Comparison of ENCODE assay signal across 8 mouse cellular contexts in genomic region chr1:38988357-38988756, GRCm38 (mm10). TPM values are rescaled to one million over a fixed set of nuclear protein-coding genes. Genes with fewer than 3 reads are reported as not detected.
A peak's percentile ranks its signal among the peaks of the same experiment; 100 is the strongest.
DNase-seq lines count a peak whose midpoint lies in the region; ATAC-seq and TF ChIP-seq lines count a peak whose summit lies in the region.
"Had no signal": no experiment of that assay in that cellular context is flagged by ENCODE, and none has a peak within 500 bp of the region (broad histone marks: within the 10 kb centered on the region; RNA-seq: fewer than 3 reads in every experiment).

No protein-coding gene starts in this region.

- H3K27me3 ChIP-seq in lung, postnatal 0 days (replicated peaks; ENCODE audit: insufficient read depth, low read length), result no peaks in the 10 kb centered on the region
- no peaks in the 10 kb centered on the region for H3K27me3 ChIP-seq in forebrain, embryonic 11.5 days (ENCODE audit: control insufficient read depth, insufficient read depth, low read length)
- no peaks in the 10 kb centered on the region for H3K27me3 ChIP-seq in liver, embryonic 11.5 days (replicated peaks; ENCODE audit: control insufficient read depth, insufficient read depth, low read length)
- no peaks in the 10 kb centered on the region for H3K27me3 ChIP-seq in stomach, embryonic 16.5 days (ENCODE audit: control insufficient read depth, insufficient read depth, low read length)

- H3K4me2 ChIP-seq in lung, postnatal 0 days (replicated peaks; ENCODE audit: low read depth, low read length), result peak overlapping the region; percentile 61
- peak overlapping the region; percentile 67 for H3K4me2 ChIP-seq in forebrain, embryonic 11.5 days (ENCODE audit: low read depth, low read length, severe bottlenecking)
- H3K4me2 ChIP-seq in liver, embryonic 11.5 days, result peak overlapping the region; percentile 84
- peak overlapping the region; percentile 96 for H3K4me2 ChIP-seq in stomach, embryonic 16.5 days (ENCODE audit: low read depth, low read length)

- H3K4me1 ChIP-seq in lung, postnatal 0 days (ENCODE audit: insufficient read depth, low read depth, low read length), result peaks cover 3% of the 10 kb centered on the region; the same call in 1 of the 2 replicates
- 0 out of 2 replicates have a peak, but pooled peaks cover 2% of the 10 kb centered on the region for H3K4me1 ChIP-seq in forebrain, embryonic 11.5 days (replicated peaks; ENCODE audit: control insufficient read depth, insufficient read depth, low read length)
- peaks cover 9% of the 10 kb centered on the region; the same call in 1 of the 2 replicates for H3K4me1 ChIP-seq in liver, embryonic 11.5 days (replicated peaks; ENCODE audit: control insufficient read depth, insufficient read depth, low read length)
- H3K4me1 ChIP-seq in stomach, embryonic 16.5 days (ENCODE audit: control insufficient read depth, insufficient read depth, low read length), result peaks cover 12% of the 10 kb centered on the region; the same call in 1 of the 2 replicates

- peak overlapping the region; percentile 83 for H3K4me3 ChIP-seq in lung, postnatal 0 days (ENCODE audit: low read depth, low read length)
- peak overlapping the region; percentile 67 for H3K4me3 ChIP-seq in forebrain, embryonic 11.5 days (ENCODE audit: low read depth, low read length)
- H3K4me3 ChIP-seq in liver, embryonic 11.5 days (ENCODE audit: low read depth, low read length), result peak overlapping the region; percentile 81
- peak overlapping the region; percentile 94 for H3K4me3 ChIP-seq in stomach, embryonic 16.5 days (replicated peaks; ENCODE audit: low read length)

- 20% methylated on average over 7 of the region's 7 CpGs for WGBS in lung, postnatal 0 days
- 41% methylated on average over 7 of the region's 7 CpGs for WGBS in forebrain, embryonic 11.5 days
- WGBS in liver, embryonic 11.5 days, result 26% methylated on average over 7 of the region's 7 CpGs
- 19% methylated on average over 7 of the region's 7 CpGs for WGBS in stomach, embryonic 16.5 days

- H3K36me3 ChIP-seq in lung, postnatal 0 days (ENCODE audit: insufficient read depth, low read length), result 0 out of 2 replicates have a peak, but pooled peaks cover 4% of the 10 kb centered on the region
- H3K36me3 ChIP-seq in forebrain, embryonic 11.5 days (ENCODE audit: control insufficient read depth, insufficient read depth, low read length), result no peaks in the 10 kb centered on the region; the same call in 1 of the 2 replicates
- no peaks in the 10 kb centered on the region; the same call in 1 of the 2 replicates for H3K36me3 ChIP-seq in liver, embryonic 11.5 days (ENCODE audit: control insufficient read depth, insufficient read depth, low read length)
- H3K36me3 ChIP-seq in stomach, embryonic 16.5 days (ENCODE audit: control insufficient read depth, insufficient read depth, low read length), result no peaks in the 10 kb centered on the region

- no peak for TF ChIP-seq CTCF in lung, postnatal 0 days (IDR thresholded peaks at IDR 0.05)

- no peaks in the 10 kb centered on the region for H3K9me3 ChIP-seq in lung, postnatal 0 days (ENCODE audit: low read length)
- H3K9me3 ChIP-seq in forebrain, embryonic 11.5 days (ENCODE audit: control insufficient read depth, low read length), result no peaks in the 10 kb centered on the region
- no peaks in the 10 kb centered on the region for H3K9me3 ChIP-seq in liver, embryonic 11.5 days (ENCODE audit: control insufficient read depth, low read length)
- H3K9me3 ChIP-seq in stomach, embryonic 16.5 days (replicated peaks; ENCODE audit: control insufficient read depth, low read length), result no peaks in the 10 kb centered on the region

- H3K9ac ChIP-seq in lung, postnatal 0 days (replicated peaks; ENCODE audit: low read depth), result peak overlapping the region; percentile 71
- peak overlapping the region; percentile 78 for H3K9ac ChIP-seq in forebrain, embryonic 11.5 days (ENCODE audit: low read length)
- H3K9ac ChIP-seq in liver, embryonic 11.5 days (ENCODE audit: low read depth, low read length), result peak overlapping the region; percentile 74
- H3K9ac ChIP-seq in stomach, embryonic 16.5 days (ENCODE audit: low read length), result peak overlapping the region; percentile 94

- no peak for TF ChIP-seq EP300 in lung, postnatal 0 days (IDR thresholded peaks at IDR 0.05)

- peak overlapping the region; percentile 87 for H3K27ac ChIP-seq in lung, postnatal 0 days (ENCODE audit: low read length)
- no peak overlapping the region for H3K27ac ChIP-seq in forebrain, embryonic 11.5 days (ENCODE audit: low read depth, low read length)
- no peak overlapping the region for H3K27ac ChIP-seq in liver, embryonic 11.5 days (ENCODE audit: low read depth, low read length)
- peak overlapping the region; percentile 87 for H3K27ac ChIP-seq in stomach, embryonic 16.5 days (ENCODE audit: low read length)

- DNase-seq in lung, postnatal 0 days (ENCODE audit: low spot score), result peak; percentile 11
- DNase-seq in lung, adult 18-20 months, result no peak
- no peak for DNase-seq in forebrain, embryonic 11.5 days (ENCODE audit: low spot score)
- DNase-seq in liver, embryonic 11.5 days (ENCODE audit: low spot score), result no peak
- DNase-seq in frontal cortex, postnatal 36 days (ENCODE audit: low spot score in 2 of 2), result no peak
- no peak for DNase-seq in adrenal gland, postnatal 10 days
- DNase-seq: lung, postnatal 36 days had no signal

- no peak for ATAC-seq in lung, postnatal 0 days
- no peak for ATAC-seq in forebrain, embryonic 11.5 days (replicated peaks; ENCODE audit: low FRiP score)
- no peak for ATAC-seq in liver, embryonic 11.5 days (replicated peaks; ENCODE audit: low FRiP score)
- ATAC-seq in stomach, embryonic 16.5 days (ENCODE audit: insufficient read depth, low FRiP score), result no peak

RNA-seq across cellular contexts. Expression of gene Pdcl3, which starts 2.9 kb away (rescaled TPM):
- 139 and 155 TPM in 2 replicates for polyA plus RNA-seq in lung, postnatal 0 days (2015; fragmentation: Nextera tagmentation; extraction: Ambion mirVana)
- 152 and 157 TPM in 2 replicates for polyA plus RNA-seq in forebrain, embryonic 11.5 days (2014; fragmentation: Nextera tagmentation; extraction: Ambion mirVana)
- polyA plus RNA-seq in liver, embryonic 11.5 days (2014; fragmentation: Nextera tagmentation; extraction: Ambion mirVana), result 95.5 and 104 TPM in 2 replicates
- 172 and 191 TPM in 2 replicates for polyA plus RNA-seq in stomach, embryonic 16.5 days (2015; fragmentation: Nextera tagmentation; extraction: Ambion mirVana)
- 10 to 100 TPM; 75.0 to 78.8 TPM for total RNA-seq in adrenal gland, postnatal 10 days (2021)

RNA-seq across cellular contexts. Expression of gene Nms, which starts 49.4 kb away (rescaled TPM):
- not detected in 2 replicates for polyA plus RNA-seq in lung, postnatal 0 days (2015; fragmentation: Nextera tagmentation; extraction: Ambion mirVana)
- not detected in 2 replicates for polyA plus RNA-seq in forebrain, embryonic 11.5 days (2014; fragmentation: Nextera tagmentation; extraction: Ambion mirVana)
- not detected in 2 replicates for polyA plus RNA-seq in liver, embryonic 11.5 days (2014; fragmentation: Nextera tagmentation; extraction: Ambion mirVana)
- polyA plus RNA-seq in stomach, embryonic 16.5 days (2015; fragmentation: Nextera tagmentation; extraction: Ambion mirVana), result not detected in 2 replicates
- not detected for total RNA-seq in adrenal gland, postnatal 10 days (2021)

Comparison
In these comparisons a context has a peak if more than half of its experiments do, and no peak if none do; other contexts are left out.
1. H3K27ac ChIP-seq: peak in lung, postnatal 0 days (single experiment) and stomach, embryonic 16.5 days (single experiment); none in forebrain, embryonic 11.5 days (single experiment) and liver, embryonic 11.5 days (single experiment).
2. Peak in every context shown above with its lines, with median percentiles within 50 percentile points of each other: H3K4me2 ChIP-seq, H3K4me3 ChIP-seq and H3K9ac ChIP-seq.